Mouse (Mus musculus) fibroblast of lung, adult 2 months (primary cell): ENCODE results near the gene Vrk1.

Experiments used
- DNase-seq: peaks from one replicate; pipeline ENCODE4 v3.0.0-alpha.2; 2011; ENCODE audit warnings: low read depth

Gene Vrk1

DNA sequence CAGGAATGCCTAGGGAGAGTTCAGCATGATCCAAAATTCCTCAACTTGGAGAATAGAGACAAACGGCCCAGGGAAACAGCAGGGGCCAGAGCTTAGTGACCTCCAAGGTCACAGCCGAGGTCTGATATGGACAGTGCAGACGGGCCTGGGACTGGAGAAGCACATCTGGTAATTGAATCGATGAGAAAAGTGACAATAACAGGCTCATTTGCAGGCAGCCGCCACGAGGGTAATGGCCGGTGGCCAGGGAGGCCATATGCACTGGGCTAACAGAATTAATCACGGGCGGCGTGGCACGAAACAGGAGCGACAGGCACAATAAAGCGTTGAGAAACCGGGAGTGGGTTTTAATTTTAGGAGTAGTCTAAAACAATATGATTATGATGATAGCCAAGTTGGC is 113.2 kb downstream of the Vrk1 start:
- no peak for DNase-seq

DNA sequence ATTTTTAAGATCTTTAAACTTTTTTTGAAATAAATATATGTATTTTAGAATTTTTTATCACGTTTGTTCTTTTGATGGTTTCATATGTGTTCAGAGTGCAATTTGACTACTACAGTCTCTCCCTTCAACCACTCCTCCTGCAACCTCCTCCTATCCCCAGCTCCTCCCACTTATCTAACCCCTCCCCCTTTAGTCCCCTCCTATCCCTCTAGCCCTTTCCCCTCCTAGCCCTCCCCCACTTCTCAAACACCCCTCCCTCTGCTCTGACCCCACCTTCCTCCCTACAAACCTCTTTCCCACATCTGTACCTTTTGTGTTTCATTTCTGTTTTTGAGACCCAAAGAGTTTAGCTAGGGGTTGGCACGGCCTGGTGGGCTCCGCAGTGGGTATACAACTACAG is 114.6 kb downstream of the Vrk1 start:
- no peak for DNase-seq
